Mouse (Mus musculus) cerebellum, adult 2 months (tissue): ENCODE data around the gene Pck2.

Experiments
- CTCF ChIP-seq: fragments of 200-500 bp; IDR thresholded peaks from 2 replicates; pipeline ENCODE4 v1.5.1; 2011; ENCODE audit warnings: low read depth, mild to moderate bottlenecking, control low read depth, low read length, moderate library complexity, borderline replicate concordance; ENCODE audit not compliant: insufficient read depth
- POLR2A ChIP-seq: fragments of 200-500 bp; IDR thresholded peaks from 2 replicates; pipeline ENCODE4 v1.6.1; 2011; ENCODE audit warnings: low read length, control low read depth, borderline replicate concordance; ENCODE audit not compliant: insufficient read depth

DNA sequence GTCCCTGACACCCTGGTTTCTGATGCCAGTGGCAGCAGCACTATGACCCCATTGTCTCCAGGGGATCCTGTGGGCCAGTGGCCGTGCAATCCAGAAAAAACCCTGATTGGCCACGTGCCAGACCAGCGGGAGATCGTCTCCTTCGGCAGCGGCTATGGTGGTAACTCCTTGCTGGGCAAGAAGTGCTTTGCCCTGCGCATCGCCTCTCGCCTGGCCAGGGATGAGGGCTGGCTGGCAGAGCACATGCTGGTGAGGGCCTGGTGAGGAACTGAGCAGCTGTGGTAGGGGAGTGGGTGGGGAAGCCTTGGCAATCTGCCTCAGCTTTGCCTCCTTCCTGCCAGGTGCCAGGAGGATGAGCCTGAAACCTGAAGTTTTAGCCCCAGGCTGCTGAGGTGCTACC is 4.3 kb downstream of the Pck2 start:
- no peak for TF ChIP-seq CTCF
- TF ChIP-seq POLR2A = no peak
